Mouse (Mus musculus) liver, adult 2 months (tissue): Measurements from ENCODE around the gene Tchp.

ENCODE experiments used
- CTCF ChIP-seq: fragments of 200-500 bp; IDR thresholded peaks from 2 replicates; pipeline ENCODE4 v1.5.1; 2011; ENCODE audit warnings: low read depth, low read length, control low read depth
- POLR2A ChIP-seq: fragments of 200-500 bp; IDR thresholded peaks from 2 replicates; pipeline ENCODE4 v1.6.1; 2011; ENCODE audit warnings: low read length, control low read depth; ENCODE audit not compliant: insufficient read depth; ENCODE audit errors: extremely low read depth

- TF ChIP-seq CTCF (no peak), POLR2A (no peak)
Observed at GRCm38 (mm10) chr5:114745581-114745980, 38.0 kb downstream of the Tchp start.
